Comparison of ENCODE assay signal across 8 mouse cellular contexts in genomic region chr11:72689115-72689514, GRCm38 (mm10). TPM values are rescaled to one million over a fixed set of nuclear protein-coding genes. Genes with fewer than 3 reads are reported as not detected.
DNase-seq lines count a peak whose midpoint lies in the region; ATAC-seq lines count a peak whose summit lies in the region.

No protein-coding gene starts in this region.

- H3K4me3 ChIP-seq in kidney, embryonic 16.5 days (ENCODE audit: low read length) = peak overlapping the region; percentile 89
- peak overlapping the region; percentile 94 for H3K4me3 ChIP-seq in embryonic facial prominence, embryonic 15.5 days (replicated peaks)
- peak overlapping the region; percentile 79 for H3K4me3 ChIP-seq in limb, embryonic 12.5 days (replicated peaks)
- peak overlapping the region; percentile 86 for H3K4me3 ChIP-seq in neural tube, embryonic 14.5 days (ENCODE audit: low read depth, low read length)

- DNase-seq in kidney, postnatal 36 days = no peak
- no peak for DNase-seq in left cerebral cortex, postnatal 36 days (ENCODE audit: low spot score in 2 of 2)
- no peak for DNase-seq in urinary bladder, adult 2 months (ENCODE audit: low spot score)
- DNase-seq in gastrocnemius, postnatal 4 days (ENCODE audit: low spot score in 2 of 2) = no peak

- WGBS in kidney, embryonic 16.5 days = 65% methylated on average over 3 of the region's 3 CpGs
- WGBS in embryonic facial prominence, embryonic 15.5 days = 76% methylated on average over 3 of the region's 3 CpGs
- WGBS in limb, embryonic 12.5 days = 75% methylated on average over 3 of the region's 3 CpGs
- 83% methylated on average over 3 of the region's 3 CpGs for WGBS in neural tube, embryonic 14.5 days

- H3K9ac ChIP-seq in kidney, embryonic 16.5 days (replicated peaks; ENCODE audit: low read length) = peak overlapping the region; percentile 80
- no peak overlapping the region for H3K9ac ChIP-seq in embryonic facial prominence, embryonic 15.5 days
- H3K9ac ChIP-seq in limb, embryonic 12.5 days (replicated peaks) = peak overlapping the region; percentile 77; the same call in 1 of the 2 replicates
- no peak overlapping the region for H3K9ac ChIP-seq in neural tube, embryonic 14.5 days (replicated peaks; ENCODE audit: low read depth, low read length)

- H3K27ac ChIP-seq in kidney, embryonic 16.5 days (ENCODE audit: low read length) = peak overlapping the region; percentile 58; the same call in 1 of the 2 replicates
- H3K27ac ChIP-seq in embryonic facial prominence, embryonic 15.5 days (replicated peaks) = no peak overlapping the region
- H3K27ac ChIP-seq in limb, embryonic 12.5 days = peak overlapping the region; percentile 75
- no peak overlapping the region for H3K27ac ChIP-seq in neural tube, embryonic 14.5 days (ENCODE audit: low read depth, low read length)

- peak overlapping the region; percentile 68 for H3K4me2 ChIP-seq in kidney, embryonic 16.5 days (replicated peaks; ENCODE audit: low read depth, low read length)
- peak overlapping the region; percentile 79 for H3K4me2 ChIP-seq in embryonic facial prominence, embryonic 15.5 days (replicated peaks)
- H3K4me2 ChIP-seq in limb, embryonic 12.5 days = peak overlapping the region; percentile 64
- H3K4me2 ChIP-seq in neural tube, embryonic 14.5 days (ENCODE audit: low read depth, low read length) = peak overlapping the region; percentile 77

- peaks cover 36% of the 10 kb centered on the region for H3K4me1 ChIP-seq in kidney, embryonic 16.5 days (ENCODE audit: insufficient read depth, low read length)
- peaks cover 27% of the 10 kb centered on the region for H3K4me1 ChIP-seq in embryonic facial prominence, embryonic 15.5 days
- H3K4me1 ChIP-seq in limb, embryonic 12.5 days (replicated peaks) = peaks cover 17% of the 10 kb centered on the region
- H3K4me1 ChIP-seq in neural tube, embryonic 14.5 days (ENCODE audit: control insufficient read depth, insufficient read depth, low read length) = peaks cover 12% of the 10 kb centered on the region

- 0 out of 2 replicates have a peak, but pooled peaks cover 10% of the 10 kb centered on the region for H3K36me3 ChIP-seq in kidney, embryonic 16.5 days (ENCODE audit: insufficient read depth, low read length)
- H3K36me3 ChIP-seq in embryonic facial prominence, embryonic 15.5 days = 0 out of 2 replicates have a peak, but pooled peaks cover 4% of the 10 kb centered on the region
- H3K36me3 ChIP-seq in limb, embryonic 12.5 days = no peaks in the 10 kb centered on the region
- H3K36me3 ChIP-seq in neural tube, embryonic 14.5 days (ENCODE audit: control insufficient read depth, insufficient read depth, low read length) = no peaks in the 10 kb centered on the region

- ATAC-seq in kidney, embryonic 16.5 days (ENCODE audit: low FRiP score, low TSS enrichment) = no peak
- no peak for ATAC-seq in embryonic facial prominence, embryonic 15.5 days (ENCODE audit: insufficient number of reproducible peaks, low FRiP score, low TSS enrichment, low read depth)
- no peak for ATAC-seq in limb, embryonic 12.5 days (ENCODE audit: insufficient number of reproducible peaks, insufficient read depth, low FRiP score, low TSS enrichment, low read depth)
- ATAC-seq in neural tube, embryonic 14.5 days (ENCODE audit: low read depth) = no peak

- intact Hi-C loops in left cerebral cortex, postnatal 36 days (cut with DNase I) = no loop called here

- no peaks in the 10 kb centered on the region for H3K27me3 ChIP-seq in kidney, embryonic 16.5 days (ENCODE audit: insufficient read depth, low read length)
- H3K27me3 ChIP-seq in embryonic facial prominence, embryonic 15.5 days = no peaks in the 10 kb centered on the region
- H3K27me3 ChIP-seq in limb, embryonic 12.5 days = no peaks in the 10 kb centered on the region
- H3K27me3 ChIP-seq in neural tube, embryonic 14.5 days (ENCODE audit: control insufficient read depth, insufficient read depth, low read length) = no peaks in the 10 kb centered on the region

- no peaks in the 10 kb centered on the region for H3K9me3 ChIP-seq in kidney, embryonic 16.5 days (ENCODE audit: low read length)
- no peaks in the 10 kb centered on the region for H3K9me3 ChIP-seq in embryonic facial prominence, embryonic 15.5 days (replicated peaks)
- no peaks in the 10 kb centered on the region for H3K9me3 ChIP-seq in limb, embryonic 12.5 days
- no peaks in the 10 kb centered on the region for H3K9me3 ChIP-seq in neural tube, embryonic 14.5 days (ENCODE audit: control insufficient read depth, low read length)

RNA-seq across cellular contexts. Expression of gene Ankfy1, which starts 0.7 kb away (rescaled TPM):
- polyA plus RNA-seq in kidney, embryonic 16.5 days (2015; fragmentation: Nextera tagmentation; extraction: Ambion mirVana) = 24.6 and 26.7 TPM in 2 replicates
- 20.3 and 21.0 TPM in 2 replicates for polyA plus RNA-seq in embryonic facial prominence, embryonic 15.5 days (2015; fragmentation: Nextera tagmentation; extraction: Ambion mirVana)
- polyA plus RNA-seq in limb, embryonic 12.5 days (2016; fragmentation: Nextera tagmentation; extraction: Ambion mirVana) = 28.6 and 30.7 TPM in 2 replicates
- 31.2 and 36.1 TPM in 2 replicates for polyA plus RNA-seq in neural tube, embryonic 14.5 days (2014; fragmentation: Nextera tagmentation; extraction: Ambion mirVana)
- 10 to 100 TPM; 29.6 to 41.0 TPM for total RNA-seq in left cerebral cortex, postnatal 36 days (2021)
- 33.8 and 35.2 TPM in 2 replicates for polyA plus RNA-seq in urinary bladder, adult 2 months (2012; rRNA removed)
- 10 to 100 TPM; 30.7 to 31.2 TPM for total RNA-seq in gastrocnemius, postnatal 4 days (2021)

Comparison
In these comparisons a context has a peak if more than half of its experiments do, and no peak if none do; other contexts are left out.
1. H3K27ac ChIP-seq: peak in kidney, embryonic 16.5 days (single experiment) and limb, embryonic 12.5 days (single experiment); none in embryonic facial prominence, embryonic 15.5 days (single experiment) and neural tube, embryonic 14.5 days (single experiment).
2. H3K9ac ChIP-seq: peak in kidney, embryonic 16.5 days (single experiment) and limb, embryonic 12.5 days (single experiment); none in embryonic facial prominence, embryonic 15.5 days (single experiment) and neural tube, embryonic 14.5 days (single experiment).
3. Peak in every context shown above with its lines, with median percentiles within 50 percentile points of each other: H3K4me2 ChIP-seq and H3K4me3 ChIP-seq.